Mouse (Mus musculus) E14TG2a.4 (cell line): ENCODE data around the gene Acpp.

ENCODE experiments used
- CTCF ChIP-seq: conservative IDR thresholded peaks from 2 replicates; pipeline ENCODE4 v1.5.1; 2014; ENCODE audit warnings: low read length
- NANOG ChIP-seq: IDR thresholded peaks from 2 replicates; pipeline ENCODE4 v1.6.1; 2014; ENCODE audit warnings: borderline replicate concordance, low read length, mixed read lengths

DNA sequence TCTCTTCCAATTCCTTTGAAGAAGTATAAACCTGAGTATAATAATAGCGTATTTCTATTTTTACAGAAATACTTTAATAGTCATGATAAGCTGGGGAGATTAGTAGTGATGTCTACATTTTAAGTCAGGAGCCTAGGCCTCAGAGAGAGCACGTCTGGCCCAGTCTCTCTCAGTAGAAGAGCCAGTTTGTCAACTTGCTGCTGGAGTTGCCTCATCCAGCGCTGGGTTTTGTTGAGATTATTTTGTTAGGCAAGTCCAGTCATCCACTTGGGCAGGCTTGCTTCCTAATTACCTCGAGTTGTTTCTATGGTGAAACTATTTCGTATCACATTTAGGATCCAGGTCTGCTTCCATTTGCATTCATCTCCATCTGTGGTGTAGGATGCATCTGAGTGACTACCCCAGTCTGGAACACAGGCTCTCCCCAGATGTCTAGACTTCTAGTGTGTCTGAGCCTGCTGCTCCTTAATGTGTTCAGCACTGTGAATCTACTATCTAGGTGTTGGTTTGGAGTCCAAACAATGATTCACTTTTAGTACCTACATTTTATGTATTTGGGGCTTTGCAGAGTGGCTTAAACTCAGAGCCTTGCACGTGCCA is 45.1 kb upstream of the Acpp start:
- TF ChIP-seq CTCF (no peak), NANOG (no peak)
